Mouse (Mus musculus) kidney, adult 2 months (tissue): ENCODE measurements at regions not wholly inside any gene's neighbourhood (a gene's known extent, or its start where the extent isn't known, plus 50 kb on each side); places are given as distances from the start of the nearest gene placed in this dataset.

Experiments
- DNase-seq: peaks from one replicate; pipeline ENCODE4 v3.0.0; 2021
- H3K27ac ChIP-seq: fragments of 200-500 bp; 2 replicates; pipeline ENCODE4 v1.5.1; 2012; ENCODE audit warnings: low read depth, low read length, control low read depth, inconsistent platforms; ENCODE audit not compliant: insufficient read depth
- H3K27me3 ChIP-seq: fragments of 200-500 bp; replicated peaks from 2 replicates; pipeline ENCODE4 v1.6.1; 2012; ENCODE audit warnings: mild to moderate bottlenecking, moderate library complexity, low read length, inconsistent platforms; ENCODE audit not compliant: control insufficient read depth, insufficient read depth
- H3K36me3 ChIP-seq: fragments of 200-500 bp; 2 replicates; pipeline ENCODE4 v1.6.1; 2012; ENCODE audit warnings: mild to moderate bottlenecking, moderate library complexity, low read length, inconsistent platforms; ENCODE audit not compliant: control insufficient read depth, insufficient read depth
- H3K4me1 ChIP-seq: fragments of 200-500 bp; 2 replicates; pipeline ENCODE4 v1.6.1; 2011; ENCODE audit warnings: low read length; ENCODE audit not compliant: control insufficient read depth, insufficient read depth
- H3K4me3 ChIP-seq: fragments of 200-500 bp; 2 replicates; pipeline ENCODE4 v1.5.1; 2011; ENCODE audit warnings: mild to moderate bottlenecking, low read depth, low read length, control low read depth; ENCODE audit not compliant: insufficient read depth
- CTCF ChIP-seq: fragments of 200-500 bp; conservative IDR thresholded peaks from 2 replicates; pipeline ENCODE4 v1.5.1; 2011; ENCODE audit warnings: low read depth, mild to moderate bottlenecking, control low read depth, low read length, moderate library complexity, mixed read lengths; ENCODE audit not compliant: insufficient read depth, insufficient read length
- POLR2A ChIP-seq: fragments of 200-500 bp; IDR thresholded peaks from one replicate; pipeline ENCODE4 v1.6.1; 2011; ENCODE audit warnings: low read depth, low read length, control low read depth
- WGBS: fragments of 180-500 bp; shearing (Covaris S2); methylation state at CpG from one replicate; pipeline ENCODE4 v1.1.7; 2018; 5-methylcytosine and 5-hydroxymethylcytosine counted together

- 74% methylated on average over 6 of the region's 6 CpGs for WGBS
- peak overlapping the region; percentile 82 for H3K27ac ChIP-seq
- peak; percentile 51 for DNase-seq
- no peaks in the 10 kb centered on the region for H3K36me3 ChIP-seq
- no peak overlapping the region for H3K4me3 ChIP-seq
- TF ChIP-seq POLR2A (no peak), CTCF (no peak)
- 0 out of 2 replicates have a peak, but pooled peaks cover 2% of the 10 kb centered on the region for H3K4me1 ChIP-seq
- H3K27me3 ChIP-seq: no peaks in the 10 kb centered on the region
Observed at GRCm38 (mm10) chr1:193539261-193539660, 169.2 kb upstream of the Camk1g start.

GRCm38 (mm10) chr1:193538425-193538824 is 168.3 kb upstream of the Camk1g start:
- Histone ChIP-seq H3K4me1 (0 out of 2 replicates have a peak, but pooled peaks cover 2% of the 10 kb centered on the region), H3K27ac (peak overlapping the region; percentile 82), H3K4me3 (no peak overlapping the region), H3K27me3 (no peaks in the 10 kb centered on the region), H3K36me3 (no peaks in the 10 kb centered on the region)
- peak; percentile 17 for DNase-seq
- 72% methylated on average over 2 of the region's 2 CpGs for WGBS
- no peak for TF ChIP-seq POLR2A
- TF ChIP-seq CTCF: no peak

GRCm38 (mm10) chr1:193537616-193538015 is 167.5 kb upstream of the Camk1g start:
- H3K4me3 ChIP-seq: no peak overlapping the region
- H3K27me3 ChIP-seq: no peaks in the 10 kb centered on the region
- no peak for DNase-seq
- TF ChIP-seq CTCF (no peak), POLR2A (no peak)
- H3K27ac ChIP-seq: no peak overlapping the region
- no peaks in the 10 kb centered on the region for H3K36me3 ChIP-seq
- 86% methylated on average over 5 of the region's 5 CpGs for WGBS
- 0 out of 2 replicates have a peak, but pooled peaks cover 2% of the 10 kb centered on the region for H3K4me1 ChIP-seq

- DNase-seq: no peak
- TF ChIP-seq CTCF: no peak
- no peak for TF ChIP-seq POLR2A
- Histone ChIP-seq H3K36me3 (no peaks in the 10 kb centered on the region), H3K4me1 (0 out of 2 replicates have a peak, but pooled peaks cover 2% of the 10 kb centered on the region), H3K27me3 (no peaks in the 10 kb centered on the region), H3K4me3 (no peak overlapping the region), H3K27ac (no peak overlapping the region)
Observed at GRCm38 (mm10) chr1:193536552-193536951, 166.5 kb upstream of the Camk1g start.

- Histone ChIP-seq H3K36me3 (no peaks in the 10 kb centered on the region), H3K4me3 (no peak overlapping the region), H3K27me3 (no peaks in the 10 kb centered on the region), H3K27ac (no peak overlapping the region), H3K4me1 (no peaks in the 10 kb centered on the region)
- 86% methylated on average over 4 of the region's 4 CpGs for WGBS
- no peak for TF ChIP-seq POLR2A
- TF ChIP-seq CTCF: no peak
- DNase-seq: no peak
Observed at GRCm38 (mm10) chr1:193534449-193534848, 164.4 kb upstream of the Camk1g start.

GRCm38 (mm10) chr1:193526501-193526900 is 156.4 kb upstream of the Camk1g start:
- Histone ChIP-seq H3K4me3 (no peak overlapping the region), H3K27me3 (no peaks in the 10 kb centered on the region), H3K27ac (no peak overlapping the region), H3K4me1 (no peaks in the 10 kb centered on the region), H3K36me3 (no peaks in the 10 kb centered on the region)
- TF ChIP-seq CTCF (no peak), POLR2A (no peak)
- DNase-seq: no peak
- 44% methylated on average over 3 of the region's 3 CpGs for whole genome bisulfite sequencing

- DNase-seq: no peak
- no peak overlapping the region for H3K27ac ChIP-seq
- no peaks in the 10 kb centered on the region for H3K4me1 ChIP-seq
- 78% methylated on average over 2 of the region's 2 CpGs for WGBS
- H3K4me3 ChIP-seq: no peak overlapping the region
- no peaks in the 10 kb centered on the region for H3K27me3 ChIP-seq
- TF ChIP-seq CTCF (no peak), POLR2A (no peak)
- H3K36me3 ChIP-seq: no peaks in the 10 kb centered on the region
Observed at GRCm38 (mm10) chr1:193522007-193522406, 151.9 kb upstream of the Camk1g start.
